Mouse (Mus musculus): ENCODE data around the gene Col4a2.

- TF ChIP-seq POLR2A (IDR thresholded peaks at IDR 0.05; ENCODE audit: control insufficient read depth, low read depth, low read length) (no peak), CTCF (IDR thresholded peaks at IDR 0.05; ENCODE audit: control insufficient read depth, insufficient read depth, insufficient replicate concordance, low read depth, low read length) (no peak)
These were observed 135.4 kb downstream of the Col4a2 start for GRCm38 (mm10) chr8:11447910-11448570.
